Mouse (Mus musculus): Measurements from ENCODE around the gene Ppp3ca. TPM values are rescaled to one million over a fixed set of nuclear protein-coding genes. Genes with fewer than 3 reads are reported as not detected.
A peak's percentile ranks its signal among the peaks of the same experiment; 100 is the strongest.

Gene Ppp3ca
- polyA plus RNA-seq, 1 experiment from 2014 or later, result 127 TPM

GRCm38 (mm10) chr3:136777787-136778216 is 107.9 kb downstream of the Ppp3ca start:
- H3K4me1 ChIP-seq, result 0 out of 2 replicates have a peak, but pooled peaks cover 6% of the 10 kb centered on the region
- no peak for ATAC-seq (ENCODE audit: low FRiP score)
- no peaks in the 10 kb centered on the region for H3K36me3 ChIP-seq
- no peak overlapping the region for H3K27ac ChIP-seq
- no peak overlapping the region for H3K9ac ChIP-seq
- H3K4me3 ChIP-seq, result no peak overlapping the region
- 84% methylated on average over 9 of the region's 9 CpGs for WGBS
- H3K9me3 ChIP-seq (replicated peaks), result no peaks in the 10 kb centered on the region
- no peaks in the 10 kb centered on the region for H3K27me3 ChIP-seq
- H3K4me2 ChIP-seq (replicated peaks), result no peak overlapping the region

- Histone ChIP-seq H3K4me1 (0 out of 2 replicates have a peak, but pooled peaks cover 6% of the 10 kb centered on the region), H3K36me3 (no peaks in the 10 kb centered on the region), H3K9ac (no peak overlapping the region), H3K27ac (no peak overlapping the region), H3K4me2 (replicated peaks) (no peak overlapping the region), H3K27me3 (no peaks in the 10 kb centered on the region), H3K4me3 (no peak overlapping the region), H3K9me3 (replicated peaks) (no peaks in the 10 kb centered on the region)
- WGBS, result 94% methylated on average over 3 of the region's 3 CpGs
- no peak for ATAC-seq (ENCODE audit: low FRiP score)
Measured at GRCm38 (mm10) chr3:136780321-136780720, 110.4 kb downstream of the Ppp3ca start.

- H3K4me1 ChIP-seq, result 0 out of 2 replicates have a peak, but pooled peaks cover 6% of the 10 kb centered on the region
- H3K36me3 ChIP-seq, result no peaks in the 10 kb centered on the region
- no peaks in the 10 kb centered on the region for H3K27me3 ChIP-seq
- no peak for ATAC-seq (ENCODE audit: low FRiP score)
- H3K4me3 ChIP-seq, result no peak overlapping the region
- H3K4me2 ChIP-seq (replicated peaks), result no peak overlapping the region
- no peak overlapping the region for H3K9ac ChIP-seq
- H3K27ac ChIP-seq, result no peak overlapping the region
- H3K9me3 ChIP-seq (replicated peaks), result no peaks in the 10 kb centered on the region
Measured at GRCm38 (mm10) chr3:136782058-136782457, 112.1 kb downstream of the Ppp3ca start.

DNA sequence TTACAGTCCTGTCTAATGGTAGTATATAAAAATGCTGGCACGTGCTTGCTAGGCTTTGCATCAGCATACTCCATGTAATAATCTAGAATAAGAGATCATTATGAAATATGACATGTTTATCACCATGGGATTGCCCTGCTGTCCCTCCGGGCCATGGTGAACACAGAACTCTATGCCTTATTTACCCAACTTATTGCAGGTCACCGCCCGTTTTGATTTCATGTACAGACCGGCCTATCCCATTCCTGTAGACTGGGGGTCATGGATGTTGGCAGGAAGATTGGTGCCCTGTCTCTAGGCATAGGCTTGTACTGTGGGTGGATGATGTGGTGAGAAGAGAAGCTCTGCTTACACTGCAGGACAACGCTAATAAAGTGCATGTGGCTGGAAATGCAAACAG is 115.8 kb downstream of the Ppp3ca start:
- no peak overlapping the region for H3K27ac ChIP-seq

DNA sequence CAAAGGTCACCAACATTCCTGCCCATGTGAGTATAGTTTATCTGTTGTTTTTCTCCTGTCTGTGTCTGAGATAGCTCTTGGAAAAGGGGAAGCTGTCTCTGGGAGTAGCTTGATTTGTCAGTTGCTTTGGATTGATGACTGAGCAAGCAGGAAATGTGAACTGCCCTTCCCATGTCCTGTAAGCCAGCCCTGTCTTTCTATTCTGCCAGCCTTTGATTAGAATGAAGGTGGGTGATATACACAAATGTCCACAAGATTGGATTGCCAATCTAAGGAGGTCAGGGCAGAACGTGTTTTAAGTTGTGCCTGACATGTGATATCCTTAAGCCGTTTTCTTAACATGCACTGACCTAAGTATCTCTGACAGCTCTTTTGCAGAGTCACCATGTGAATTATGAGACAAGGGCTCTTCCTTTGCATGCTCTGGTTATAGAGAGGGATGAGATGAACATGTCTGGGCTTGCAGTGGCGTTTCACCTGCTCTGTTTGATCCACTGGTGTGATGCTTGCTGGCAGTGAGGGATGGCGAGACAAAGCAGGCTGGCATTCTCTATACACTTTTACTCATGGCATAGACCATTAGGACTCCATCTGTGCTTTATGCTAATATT is 120.4 kb downstream of the Ppp3ca start:
- H3K27ac ChIP-seq, result no peak overlapping the region
- WGBS, result 51% methylated on average over 4 of the region's 4 CpGs
- H3K27me3 ChIP-seq, result no peaks in the 10 kb centered on the region
- peak; percentile 36 for ATAC-seq (ENCODE audit: low FRiP score)
- peaks cover 6% of the 10 kb centered on the region; the same call in 1 of the 2 replicates for H3K4me1 ChIP-seq
- no peak overlapping the region for H3K9ac ChIP-seq
- no peaks in the 10 kb centered on the region for H3K36me3 ChIP-seq
- H3K4me3 ChIP-seq, result no peak overlapping the region
- H3K9me3 ChIP-seq (replicated peaks), result no peaks in the 10 kb centered on the region
- H3K4me2 ChIP-seq (replicated peaks), result no peak overlapping the region

More for the DNA sequence above, 115.8 kb downstream of the Ppp3ca start:
- no peak for ATAC-seq (ENCODE audit: low FRiP score)
- H3K9me3 ChIP-seq (replicated peaks), result no peaks in the 10 kb centered on the region
- no peaks in the 10 kb centered on the region for H3K27me3 ChIP-seq
- H3K4me3 ChIP-seq, result no peak overlapping the region
- H3K36me3 ChIP-seq, result no peaks in the 10 kb centered on the region
- WGBS, result 91% methylated on average over 6 of the region's 6 CpGs
- no peak overlapping the region for H3K4me2 ChIP-seq (replicated peaks)
- H3K9ac ChIP-seq, result no peak overlapping the region
- H3K4me1 ChIP-seq, result peaks cover 6% of the 10 kb centered on the region; the same call in 1 of the 2 replicates

- H3K9me3 ChIP-seq (replicated peaks), result no peaks in the 10 kb centered on the region
- no peak overlapping the region for H3K4me3 ChIP-seq
- H3K9ac ChIP-seq, result no peak overlapping the region
- H3K27ac ChIP-seq, result no peak overlapping the region
- no peak for ATAC-seq (ENCODE audit: low FRiP score)
- WGBS, result 87% methylated on average over 5 of the region's 5 CpGs
- no peaks in the 10 kb centered on the region for H3K36me3 ChIP-seq
- no peak overlapping the region for H3K4me2 ChIP-seq (replicated peaks)
- H3K27me3 ChIP-seq, result no peaks in the 10 kb centered on the region
- H3K4me1 ChIP-seq, result peaks cover 6% of the 10 kb centered on the region; the same call in 1 of the 2 replicates
Measured at GRCm38 (mm10) chr3:136791404-136791803, 121.5 kb downstream of the Ppp3ca start.

GRCm38 (mm10) chr3:136791946-136792345 is 122.0 kb downstream of the Ppp3ca start:
- Histone ChIP-seq H3K4me1 (peaks cover 6% of the 10 kb centered on the region; the same call in 1 of the 2 replicates), H3K36me3 (no peaks in the 10 kb centered on the region), H3K27ac (no peak overlapping the region), H3K27me3 (no peaks in the 10 kb centered on the region), H3K9ac (no peak overlapping the region), H3K4me3 (no peak overlapping the region), H3K4me2 (replicated peaks) (no peak overlapping the region), H3K9me3 (replicated peaks) (no peaks in the 10 kb centered on the region)
- 92% methylated on average over 2 of the region's 2 CpGs for WGBS
- ATAC-seq (ENCODE audit: low FRiP score), result no peak; the same call in 1 of the 2 replicates

DNA sequence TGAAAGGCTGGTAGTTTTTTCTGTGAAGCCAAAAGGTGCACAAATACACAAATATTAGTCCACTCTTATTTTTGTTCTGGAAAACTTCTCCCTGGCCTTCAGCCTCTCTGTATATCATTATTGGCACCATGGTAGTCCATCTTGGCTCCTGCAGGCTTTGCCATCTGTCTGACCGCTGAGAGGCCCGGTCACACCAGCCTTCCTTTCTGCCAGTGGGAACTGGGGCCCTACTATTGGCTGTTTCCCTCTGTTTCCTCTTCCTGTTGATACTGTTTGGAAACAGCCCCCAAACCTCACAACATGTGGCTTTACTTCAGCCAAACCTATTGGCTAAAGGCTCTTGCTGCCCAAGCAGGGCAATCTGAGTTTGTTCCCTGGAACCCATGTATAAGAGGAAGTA is 123.5 kb downstream of the Ppp3ca start:
- Histone ChIP-seq H3K4me2 (replicated peaks) (no peak overlapping the region), H3K4me1 (peaks cover 6% of the 10 kb centered on the region; the same call in 1 of the 2 replicates), H3K27ac (no peak overlapping the region), H3K9ac (no peak overlapping the region), H3K4me3 (no peak overlapping the region), H3K27me3 (no peaks in the 10 kb centered on the region), H3K36me3 (0 out of 2 replicates have a peak, but pooled peaks cover 3% of the 10 kb centered on the region), H3K9me3 (replicated peaks) (no peaks in the 10 kb centered on the region)
- no peak for ATAC-seq (ENCODE audit: low FRiP score)
- 90% methylated on average over 2 of the region's 2 CpGs for WGBS

DNA sequence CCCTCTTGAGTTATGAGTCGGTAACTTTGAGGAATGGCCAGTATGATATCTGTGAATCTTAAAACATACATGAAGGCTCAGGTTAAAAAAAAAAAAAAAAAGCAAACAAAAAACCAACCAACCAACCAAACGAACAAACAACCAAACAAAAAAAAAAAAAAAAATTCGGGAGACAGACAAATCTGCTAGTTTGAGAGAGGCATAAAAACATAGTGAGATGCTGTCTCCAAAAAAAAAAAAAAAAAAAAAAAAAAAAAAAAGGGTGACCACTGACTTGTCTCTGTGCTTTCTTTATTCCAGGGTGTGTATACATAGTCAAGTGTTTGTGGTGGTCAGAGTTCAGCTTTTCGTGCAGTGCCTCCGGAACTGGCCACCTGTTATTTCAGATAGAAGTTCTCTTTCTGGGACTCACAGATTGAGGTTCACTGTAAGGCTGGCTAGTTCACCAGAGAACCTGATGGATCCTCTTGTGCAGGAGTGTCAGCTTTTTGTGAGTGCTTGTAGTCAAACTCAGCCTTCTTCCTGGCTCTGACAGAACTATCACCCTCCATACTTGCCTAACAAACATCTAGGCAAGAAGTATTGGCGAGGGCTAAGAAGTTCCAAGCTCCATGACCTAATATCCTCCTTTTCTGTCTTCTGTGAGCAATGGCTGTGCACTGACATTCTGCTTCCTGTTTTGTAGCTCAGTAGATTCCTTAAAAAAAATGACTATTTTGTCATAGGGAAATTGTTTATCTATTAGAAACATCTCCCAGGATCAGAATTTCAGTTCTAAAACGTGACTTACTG is 124.7 kb downstream of the Ppp3ca start:
- no peak for ATAC-seq (ENCODE audit: low FRiP score)
- Histone ChIP-seq H3K27me3 (no peaks in the 10 kb centered on the region), H3K4me3 (no peak overlapping the region), H3K9me3 (replicated peaks) (no peaks in the 10 kb centered on the region), H3K27ac (no peak overlapping the region), H3K36me3 (0 out of 2 replicates have a peak, but pooled peaks cover 3% of the 10 kb centered on the region), H3K9ac (no peak overlapping the region), H3K4me2 (replicated peaks) (no peak overlapping the region), H3K4me1 (peaks cover 6% of the 10 kb centered on the region; the same call in 1 of the 2 replicates)
- 88% methylated on average over 7 of the region's 7 CpGs for WGBS

DNA sequence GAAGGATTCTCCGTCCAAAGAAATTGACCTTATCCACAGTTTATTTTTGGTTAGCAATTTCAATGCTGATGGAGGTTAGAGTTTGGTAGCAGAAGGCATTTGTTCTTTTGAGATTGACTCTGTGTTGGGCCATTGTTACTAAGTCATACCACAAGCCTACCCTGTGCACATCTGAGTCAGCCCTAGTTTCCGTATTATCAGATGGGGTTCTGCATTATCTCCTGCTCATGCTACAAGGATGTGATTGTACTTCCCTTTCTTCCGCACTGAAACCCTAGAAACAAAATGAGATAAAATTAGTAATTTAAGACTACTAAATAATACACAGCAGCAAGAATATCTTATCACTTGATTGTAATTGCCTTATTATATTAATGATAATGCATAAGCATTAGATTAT is 129.0 kb downstream of the Ppp3ca start:
- 92% methylated on average over 3 of the region's 3 CpGs for WGBS
- H3K27ac ChIP-seq, result no peak overlapping the region
- H3K9ac ChIP-seq, result no peak overlapping the region
- H3K36me3 ChIP-seq, result 0 out of 2 replicates have a peak, but pooled peaks cover 3% of the 10 kb centered on the region
- H3K27me3 ChIP-seq, result no peaks in the 10 kb centered on the region
- no peaks in the 10 kb centered on the region for H3K9me3 ChIP-seq (replicated peaks)
- no peak overlapping the region for H3K4me3 ChIP-seq
- no peak for ATAC-seq (ENCODE audit: low FRiP score)
- no peak overlapping the region for H3K4me2 ChIP-seq (replicated peaks)
- no peaks in the 10 kb centered on the region for H3K4me1 ChIP-seq

DNA sequence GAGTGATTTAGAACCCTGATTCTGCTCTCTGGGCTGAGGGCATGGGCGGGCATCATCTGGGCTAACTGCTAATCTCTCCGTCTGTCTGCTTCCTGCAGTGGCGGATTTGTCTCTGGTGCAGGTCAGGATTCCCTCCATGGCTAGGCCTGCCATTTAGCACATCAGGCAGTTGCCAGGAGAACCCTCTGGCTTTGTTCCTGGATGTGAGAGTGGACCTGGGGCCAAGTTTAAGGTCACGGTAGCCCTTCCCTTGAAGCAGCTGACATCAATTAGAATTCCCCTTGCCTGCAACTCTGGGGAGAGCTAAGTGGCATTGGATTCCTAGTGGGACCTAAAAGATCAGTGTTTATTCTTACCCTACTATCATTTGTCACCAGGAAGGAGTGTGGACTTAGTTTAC is 132.7 kb downstream of the Ppp3ca start:
- 75% methylated on average over 4 of the region's 4 CpGs for WGBS
- Histone ChIP-seq H3K4me2 (replicated peaks) (no peak overlapping the region), H3K27me3 (no peaks in the 10 kb centered on the region), H3K36me3 (0 out of 2 replicates have a peak, but pooled peaks cover 3% of the 10 kb centered on the region), H3K9ac (no peak overlapping the region), H3K27ac (no peak overlapping the region), H3K4me1 (no peaks in the 10 kb centered on the region), H3K9me3 (replicated peaks) (no peaks in the 10 kb centered on the region), H3K4me3 (no peak overlapping the region)
- ATAC-seq (ENCODE audit: low FRiP score), result no peak

GRCm38 (mm10) chr3:136805897-136806296 is 136.0 kb downstream of the Ppp3ca start:
- Histone ChIP-seq H3K27ac (no peak overlapping the region), H3K27me3 (no peaks in the 10 kb centered on the region), H3K4me3 (no peak overlapping the region), H3K4me1 (no peaks in the 10 kb centered on the region), H3K4me2 (replicated peaks) (no peak overlapping the region), H3K9ac (no peak overlapping the region), H3K36me3 (no peaks in the 10 kb centered on the region), H3K9me3 (replicated peaks) (no peaks in the 10 kb centered on the region)
- WGBS, result 85% methylated on average over 4 of the region's 4 CpGs
- no peak for ATAC-seq (ENCODE audit: low FRiP score)
